Mouse (Mus musculus): ENCODE results near the gene Spem1. TPM values are rescaled to one million over a fixed set of nuclear protein-coding genes. Genes with fewer than 3 reads are reported as not detected.
"Not testable (repeated sequence)": the region's sequence is repeated elsewhere in the genome, so short reads cannot be mapped to it uniquely, and the experiment has no call there.

Spem1 gene
- not detected in 2 replicates for polyA plus RNA-seq (2015; fragmentation: Nextera tagmentation; extraction: Ambion mirVana)

DNA sequence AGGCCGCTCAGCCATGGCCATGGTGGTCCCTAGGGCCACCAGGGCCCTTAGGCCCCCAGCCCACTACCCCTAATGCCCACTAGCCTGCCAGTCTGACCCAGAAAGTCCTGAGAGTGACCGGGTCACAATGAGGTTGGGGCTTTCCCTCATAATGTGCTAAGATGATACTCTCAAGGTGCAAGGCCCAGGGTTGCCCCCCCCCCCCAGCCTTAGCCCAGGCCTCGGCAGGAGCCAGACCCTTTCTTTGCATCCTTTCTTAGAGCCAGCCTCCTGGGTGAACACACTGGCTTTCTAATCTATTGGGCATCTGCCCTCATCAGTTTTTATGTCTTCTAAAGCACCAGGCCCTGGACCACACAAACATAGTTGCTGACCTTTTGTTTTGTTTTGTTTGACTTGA, at the start of gene Spem1:
Spem1 (minus strand) TSS at position 101 of the 400 bp plus-strand sequence.
- H3K4me1 ChIP-seq (ENCODE audit: insufficient read depth, low read depth, low read length) = no peaks in the 10 kb centered on the region

DNA sequence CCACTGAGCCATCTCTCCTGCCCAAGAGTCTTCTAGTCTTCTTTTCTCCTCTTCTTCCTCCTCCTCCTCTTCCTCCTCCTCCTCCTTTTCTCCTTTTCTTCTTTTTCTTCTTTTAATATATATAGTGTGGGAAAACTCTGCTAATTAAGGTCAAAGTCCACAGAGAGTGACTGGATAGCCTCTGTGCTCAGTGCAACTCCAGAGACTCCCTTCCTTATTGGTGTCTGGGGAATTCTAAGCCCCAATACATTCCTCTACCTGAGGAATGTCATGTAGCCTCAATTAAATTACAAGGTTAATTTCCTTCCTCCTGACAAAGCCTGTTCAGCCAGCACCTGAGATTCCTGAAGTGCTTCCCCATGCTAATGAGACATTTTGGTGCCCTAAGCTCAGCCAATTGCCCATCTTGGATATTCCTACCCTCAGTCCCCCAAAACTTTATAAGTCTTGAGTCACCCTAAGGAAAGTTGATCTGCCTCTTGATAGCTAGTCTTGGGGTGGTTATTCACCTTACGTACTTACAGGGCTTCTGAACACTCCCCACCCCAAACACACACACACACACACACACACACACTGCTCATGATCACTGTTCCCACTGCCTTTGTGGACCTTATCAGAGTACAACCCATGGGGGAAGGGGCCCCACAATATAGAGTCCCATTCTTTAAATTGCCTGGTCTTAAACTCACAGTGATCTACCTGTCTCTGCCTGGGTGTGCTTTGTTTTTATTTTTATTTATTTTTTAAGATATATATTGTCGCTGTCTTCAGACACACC, 48.5 kb upstream of the Spem1 start:
- Histone ChIP-seq H3K27ac (ENCODE audit: low read length) (no peak overlapping the region), H3K4me1 (ENCODE audit: insufficient read depth, low read depth, low read length) (peaks cover under 1% of the 10 kb centered on the region; the same call in 1 of the 2 replicates), H3K9ac (replicated peaks; ENCODE audit: low read depth) (no peak overlapping the region), H3K4me3 (ENCODE audit: low read depth, low read length) (no peak overlapping the region), H3K36me3 (ENCODE audit: insufficient read depth, low read length) (no peaks in the 10 kb centered on the region), H3K27me3 (replicated peaks; ENCODE audit: insufficient read depth, low read length) (no peaks in the 10 kb centered on the region), H3K4me2 (replicated peaks; ENCODE audit: low read depth, low read length) (no peak overlapping the region), H3K9me3 (ENCODE audit: low read length) (no peaks in the 10 kb centered on the region)
- DNase-seq (ENCODE audit: low spot score) = no peak
- 94% methylated on average over 2 of the region's 2 CpGs for WGBS
- ATAC-seq = no peak
- TF ChIP-seq EP300 (IDR thresholded peaks at IDR 0.05) = no peak
- TF ChIP-seq CTCF (IDR thresholded peaks at IDR 0.05) = no peak

More for the DNA sequence above, at the start of gene Spem1:
- no peaks in the 10 kb centered on the region for H3K36me3 ChIP-seq (ENCODE audit: insufficient read depth, low read length)
- no peak for TF ChIP-seq CTCF (IDR thresholded peaks at IDR 0.05)
- no peak for TF ChIP-seq EP300 (IDR thresholded peaks at IDR 0.05)
- no peak within 1 kb of the TSS for H3K4me3 ChIP-seq (ENCODE audit: low read depth, low read length)
- no peak within 1 kb of the TSS for H3K9ac ChIP-seq (replicated peaks; ENCODE audit: low read depth)
- H3K9me3 ChIP-seq (ENCODE audit: low read length) = no peaks in the 10 kb centered on the region
- no peak within 1 kb of the TSS for H3K27ac ChIP-seq (ENCODE audit: low read length)
- DNase-seq (ENCODE audit: low spot score) (no peak), ATAC-seq (no peak)
- 85% methylated on average over 3 of the region's 3 CpGs for WGBS
- no peak within 1 kb of the TSS for H3K4me2 ChIP-seq (replicated peaks; ENCODE audit: low read depth, low read length)
- no peaks in the 10 kb centered on the region for H3K27me3 ChIP-seq (replicated peaks; ENCODE audit: insufficient read depth, low read length)

DNA sequence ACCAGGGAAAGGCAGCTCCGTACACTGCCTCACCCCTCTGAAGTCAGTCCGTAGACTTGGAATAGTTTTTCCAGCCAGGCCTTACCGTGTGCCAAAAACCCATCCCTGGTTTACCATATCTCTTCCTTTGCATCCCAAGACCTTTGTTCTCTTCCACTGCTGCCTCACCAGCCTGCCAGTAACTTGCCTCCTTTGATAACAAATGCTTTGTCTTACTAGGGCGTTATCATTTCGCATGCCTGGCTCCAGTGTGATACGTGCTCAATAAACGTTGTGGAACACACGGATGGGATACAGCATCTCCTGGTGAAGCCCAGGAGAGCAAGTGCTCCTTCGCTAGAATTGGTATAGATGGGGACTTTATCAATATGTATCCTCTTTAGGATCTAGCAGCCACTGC, 45.4 kb upstream of the Spem1 start:
- Histone ChIP-seq H3K9me3 (ENCODE audit: low read length) (no peaks in the 10 kb centered on the region), H3K4me3 (ENCODE audit: low read depth, low read length) (no peak overlapping the region), H3K36me3 (ENCODE audit: insufficient read depth, low read length) (no peaks in the 10 kb centered on the region), H3K9ac (replicated peaks; ENCODE audit: low read depth) (no peak overlapping the region), H3K27ac (ENCODE audit: low read length) (no peak overlapping the region), H3K4me1 (ENCODE audit: insufficient read depth, low read depth, low read length) (no peaks in the 10 kb centered on the region), H3K27me3 (replicated peaks; ENCODE audit: insufficient read depth, low read length) (no peaks in the 10 kb centered on the region), H3K4me2 (replicated peaks; ENCODE audit: low read depth, low read length) (no peak overlapping the region)
- no peak for DNase-seq (ENCODE audit: low spot score)
- TF ChIP-seq CTCF (IDR thresholded peaks at IDR 0.05) (no peak), EP300 (IDR thresholded peaks at IDR 0.05) (no peak)
- ATAC-seq = no peak
- 53% methylated on average over 9 of the region's 9 CpGs for WGBS

DNA sequence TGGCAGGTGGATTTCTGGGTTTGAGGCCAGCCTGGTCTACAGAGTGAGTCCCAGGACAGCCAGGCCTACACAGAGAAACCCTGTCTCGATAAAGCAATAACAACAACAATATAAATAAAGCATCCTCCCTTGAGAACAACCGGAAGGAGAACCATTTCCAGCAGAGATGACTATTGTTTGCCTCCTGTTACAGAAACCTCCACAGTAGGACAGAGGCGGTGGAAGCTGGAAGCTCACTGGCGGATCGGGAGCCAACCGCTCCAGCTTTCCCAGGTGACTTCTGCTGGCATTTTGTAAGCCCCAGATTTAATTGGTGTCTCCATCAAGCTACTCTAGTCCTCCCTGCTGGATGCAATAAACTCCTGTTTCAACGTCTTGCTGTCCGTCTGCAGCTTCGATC, 43.6 kb upstream of the Spem1 start:
- H3K27ac ChIP-seq (ENCODE audit: low read length) = no peak overlapping the region
- ATAC-seq = no peak
- H3K4me1 ChIP-seq (ENCODE audit: insufficient read depth, low read depth, low read length) = no peaks in the 10 kb centered on the region
- no peak for TF ChIP-seq EP300 (IDR thresholded peaks at IDR 0.05)
- H3K4me2 ChIP-seq (replicated peaks; ENCODE audit: low read depth, low read length) = no peak overlapping the region
- H3K9ac ChIP-seq (replicated peaks; ENCODE audit: low read depth) = no peak overlapping the region
- no peak for DNase-seq (ENCODE audit: low spot score)
- H3K36me3 ChIP-seq (ENCODE audit: insufficient read depth, low read length) = no peaks in the 10 kb centered on the region
- H3K9me3 ChIP-seq (ENCODE audit: low read length) = no peaks in the 10 kb centered on the region
- WGBS = 74% methylated on average over 9 of the region's 9 CpGs
- H3K4me3 ChIP-seq (ENCODE audit: low read depth, low read length) = no peak overlapping the region
- no peaks in the 10 kb centered on the region for H3K27me3 ChIP-seq (replicated peaks; ENCODE audit: insufficient read depth, low read length)

DNA sequence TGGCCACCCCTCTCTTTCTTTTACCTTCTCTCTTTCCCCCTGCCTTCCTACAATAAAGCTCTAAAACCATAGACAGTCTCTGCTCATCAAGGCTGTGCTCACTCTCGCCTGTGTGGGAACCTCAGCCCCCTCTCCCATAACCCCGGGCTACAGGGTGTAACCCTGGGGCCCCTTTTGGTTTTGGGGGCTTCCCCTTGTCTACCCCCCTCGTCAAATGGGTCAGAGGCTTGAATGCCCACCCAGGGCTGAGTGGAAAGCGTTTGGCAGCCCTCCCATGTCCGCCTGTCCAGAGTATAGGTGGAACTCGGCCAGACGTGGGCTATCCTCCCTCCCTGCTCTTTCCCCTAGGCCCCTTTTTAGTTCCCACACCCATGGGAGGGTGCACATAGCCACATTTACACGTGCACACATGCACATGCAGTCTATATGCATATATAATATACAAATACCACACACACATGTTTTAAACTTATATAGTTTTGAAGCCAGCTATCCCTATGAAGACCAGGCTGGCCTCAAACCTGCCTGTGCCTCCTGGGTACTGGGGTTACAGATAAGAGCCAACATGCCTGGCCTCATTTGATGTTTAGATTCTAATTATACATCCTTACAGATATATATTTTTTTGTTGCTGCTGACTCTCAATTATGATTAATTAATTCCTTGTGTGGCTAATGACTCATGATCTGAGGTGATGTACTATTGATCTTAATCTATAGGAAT, 42.3 kb upstream of the Spem1 start:
- H3K27ac ChIP-seq (ENCODE audit: low read length) = no peak overlapping the region
- no peaks in the 10 kb centered on the region for H3K4me1 ChIP-seq (ENCODE audit: insufficient read depth, low read depth, low read length)
- H3K27me3 ChIP-seq (replicated peaks; ENCODE audit: insufficient read depth, low read length) = no peaks in the 10 kb centered on the region
- no peak for ATAC-seq
- DNase-seq (ENCODE audit: low spot score) = no peak
- H3K4me2 ChIP-seq (replicated peaks; ENCODE audit: low read depth, low read length) = no peak overlapping the region
- H3K36me3 ChIP-seq (ENCODE audit: insufficient read depth, low read length) = no peaks in the 10 kb centered on the region
- H3K9me3 ChIP-seq (ENCODE audit: low read length) = no peaks in the 10 kb centered on the region
- H3K9ac ChIP-seq (replicated peaks; ENCODE audit: low read depth) = no peak overlapping the region
- WGBS = 32% methylated on average over 8 of the region's 8 CpGs
- H3K4me3 ChIP-seq (ENCODE audit: low read depth, low read length) = no peak overlapping the region
- TF ChIP-seq EP300 (IDR thresholded peaks at IDR 0.05) (no peak), CTCF (IDR thresholded peaks at IDR 0.05) (no peak)

DNA sequence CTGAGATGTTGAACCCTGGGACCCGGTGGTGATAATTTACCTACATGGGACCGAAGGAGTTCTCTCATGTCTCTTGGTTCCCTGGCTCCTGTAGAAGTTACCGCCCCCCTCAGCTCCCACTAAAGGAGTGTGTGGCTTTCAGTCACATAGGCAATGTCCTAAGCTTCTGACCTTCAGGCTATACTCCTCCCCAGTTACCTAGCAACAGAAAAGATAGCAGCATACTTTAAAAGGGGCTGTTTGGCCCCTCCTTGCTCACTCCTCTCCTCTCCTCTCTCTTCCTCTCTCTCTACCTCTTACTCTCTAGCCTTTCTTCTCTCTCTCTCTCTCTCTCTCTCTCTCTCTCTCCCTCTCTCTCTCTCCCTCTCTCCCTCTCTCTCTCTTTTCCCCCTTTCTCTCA, 41.7 kb upstream of the Spem1 start:
- H3K4me3 ChIP-seq (ENCODE audit: low read depth, low read length); H3K9me3 ChIP-seq (ENCODE audit: low read length); H3K4me1 ChIP-seq (ENCODE audit: insufficient read depth, low read depth, low read length); DNase-seq (ENCODE audit: low spot score); H3K36me3 ChIP-seq (ENCODE audit: insufficient read depth, low read length); H3K27ac ChIP-seq (ENCODE audit: low read length); H3K9ac ChIP-seq (replicated peaks; ENCODE audit: low read depth); H3K4me2 ChIP-seq (replicated peaks; ENCODE audit: low read depth, low read length); ATAC-seq; H3K27me3 ChIP-seq (replicated peaks; ENCODE audit: insufficient read depth, low read length): not testable (repeated sequence)
- 59% methylated on average over 3 of the region's 3 CpGs for WGBS
